Mouse (Mus musculus): Measurements from ENCODE around the gene Dab1. TPM values are rescaled to one million over a fixed set of nuclear protein-coding genes. Genes with fewer than 3 reads are reported as not detected.

Dab1 gene
- polyA plus RNA-seq, 1 experiment = not detected

DNA sequence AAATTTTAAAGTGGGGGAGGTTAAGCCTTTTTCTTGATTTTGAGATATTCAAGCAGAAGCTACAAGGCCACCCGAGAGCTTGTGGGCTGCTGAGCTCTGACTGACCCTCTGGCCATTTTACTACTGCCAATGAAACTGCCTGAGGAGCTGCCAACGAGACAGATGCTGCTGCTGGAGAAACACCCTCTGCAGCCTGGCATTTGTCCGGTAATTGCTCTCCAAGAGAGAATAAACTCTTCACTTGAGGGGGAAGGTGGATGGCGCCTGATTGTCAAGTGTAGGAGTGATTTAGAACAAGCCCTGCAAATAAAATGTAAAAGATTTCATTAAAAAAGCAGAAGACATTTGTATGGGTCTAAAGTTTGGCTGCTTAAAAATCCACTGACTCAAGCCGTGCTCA lies 839.6 kb downstream of the Dab1 start:
- H3K79me2 ChIP-seq (ENCODE audit: control insufficient read depth, insufficient read depth) = no peaks in the 10 kb centered on the region
- no peak for TF ChIP-seq USF1 (IDR thresholded peaks at IDR 0.05; ENCODE audit: low read depth)
- no peak for TF ChIP-seq MYOD1 (IDR thresholded peaks at IDR 0.05; ENCODE audit: control insufficient read depth, insufficient read length, low read depth)
- no peak for TF ChIP-seq FOSL1 (IDR thresholded peaks at IDR 0.05; ENCODE audit: insufficient read depth, low read length, poor library complexity, severe bottlenecking)
- no peak for TF ChIP-seq CTCF (IDR thresholded peaks at IDR 0.05; ENCODE audit: control insufficient read depth, insufficient read depth, insufficient read length)
- TF ChIP-seq CEBPB (IDR thresholded peaks at IDR 0.05; ENCODE audit: low read depth) = no peak
- no peak for TF ChIP-seq MAX (IDR thresholded peaks at IDR 0.05)
- TF ChIP-seq MYOG (IDR thresholded peaks at IDR 0.05; ENCODE audit: control insufficient read depth, extremely low read depth, insufficient read length) = no peak
- no peak overlapping the region for H3ac ChIP-seq (ENCODE audit: control insufficient read depth, insufficient read length, low read depth)
- no peaks in the 10 kb centered on the region for H3K36me3 ChIP-seq (ENCODE audit: control insufficient read depth, insufficient read depth)
- no peaks in the 10 kb centered on the region for H3K79me3 ChIP-seq (ENCODE audit: low read depth)
- no peaks in the 10 kb centered on the region for H3K27me3 ChIP-seq (ENCODE audit: control insufficient read depth, insufficient read depth, insufficient read length)
- no peak overlapping the region for H3K4me3 ChIP-seq (ENCODE audit: insufficient read depth, poor library complexity, severe bottlenecking)

DNA sequence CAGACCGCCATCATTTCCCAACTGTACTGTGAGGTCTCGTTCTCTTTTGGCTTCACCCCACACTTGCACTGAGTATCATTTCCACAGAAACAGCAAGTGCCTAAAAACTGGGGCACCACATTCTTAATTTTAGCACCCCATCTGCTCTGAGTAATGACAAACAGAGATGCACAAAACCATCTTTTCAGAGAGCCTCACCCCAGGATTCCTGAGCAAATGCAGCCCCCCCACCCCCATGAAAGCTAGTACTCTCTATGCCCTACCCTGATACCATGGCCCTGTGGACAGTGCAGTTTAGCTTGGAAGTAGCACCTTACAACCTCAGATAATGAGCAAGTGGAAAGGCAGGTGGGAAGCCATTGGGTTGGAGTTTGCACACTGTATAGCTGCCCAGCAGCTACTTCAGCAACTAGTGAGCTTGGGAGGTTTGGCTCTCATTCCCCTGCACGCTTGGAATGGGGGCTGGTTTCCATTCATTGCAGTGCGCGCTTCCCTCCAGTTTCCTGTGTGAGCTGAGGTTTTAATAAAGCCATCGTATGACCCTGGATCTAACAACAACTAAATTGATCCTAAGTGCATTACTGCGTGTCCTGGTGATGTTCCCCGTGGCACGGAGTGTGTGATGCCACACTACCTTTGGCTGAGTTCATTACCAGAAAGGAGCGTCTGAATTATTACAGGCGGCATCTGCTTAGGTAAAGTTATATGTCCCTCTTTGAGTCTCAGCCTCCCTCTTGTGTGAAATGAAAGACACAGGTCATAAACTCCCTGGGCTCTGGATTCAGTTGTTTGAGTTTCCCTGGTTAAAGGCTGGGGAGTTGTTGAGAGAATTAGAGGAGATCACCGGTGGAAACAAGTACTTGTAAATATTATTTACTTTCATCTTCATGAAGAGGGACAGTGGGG lies 842.2 kb downstream of the Dab1 start:
- Histone ChIP-seq H3K79me2 (ENCODE audit: control insufficient read depth, insufficient read depth) (no peaks in the 10 kb centered on the region), H3K4me3 (ENCODE audit: insufficient read depth, poor library complexity, severe bottlenecking) (no peak overlapping the region), H3K36me3 (ENCODE audit: control insufficient read depth, insufficient read depth) (no peaks in the 10 kb centered on the region), H3K79me3 (ENCODE audit: low read depth) (no peaks in the 10 kb centered on the region), H3ac (ENCODE audit: control insufficient read depth, insufficient read length, low read depth) (no peak overlapping the region), H3K27me3 (ENCODE audit: control insufficient read depth, insufficient read depth, insufficient read length) (no peaks in the 10 kb centered on the region)
- TF ChIP-seq MYOD1 (IDR thresholded peaks at IDR 0.05; ENCODE audit: control insufficient read depth, insufficient read length, low read depth) (no peak), MAX (IDR thresholded peaks at IDR 0.05) (no peak), USF1 (IDR thresholded peaks at IDR 0.05; ENCODE audit: low read depth) (no peak), MYOG (IDR thresholded peaks at IDR 0.05; ENCODE audit: control insufficient read depth, extremely low read depth, insufficient read length) (no peak), FOSL1 (IDR thresholded peaks at IDR 0.05; ENCODE audit: insufficient read depth, low read length, poor library complexity, severe bottlenecking) (no peak), CEBPB (IDR thresholded peaks at IDR 0.05; ENCODE audit: low read depth) (no peak), CTCF (IDR thresholded peaks at IDR 0.05; ENCODE audit: control insufficient read depth, insufficient read depth, insufficient read length) (no peak)

DNA sequence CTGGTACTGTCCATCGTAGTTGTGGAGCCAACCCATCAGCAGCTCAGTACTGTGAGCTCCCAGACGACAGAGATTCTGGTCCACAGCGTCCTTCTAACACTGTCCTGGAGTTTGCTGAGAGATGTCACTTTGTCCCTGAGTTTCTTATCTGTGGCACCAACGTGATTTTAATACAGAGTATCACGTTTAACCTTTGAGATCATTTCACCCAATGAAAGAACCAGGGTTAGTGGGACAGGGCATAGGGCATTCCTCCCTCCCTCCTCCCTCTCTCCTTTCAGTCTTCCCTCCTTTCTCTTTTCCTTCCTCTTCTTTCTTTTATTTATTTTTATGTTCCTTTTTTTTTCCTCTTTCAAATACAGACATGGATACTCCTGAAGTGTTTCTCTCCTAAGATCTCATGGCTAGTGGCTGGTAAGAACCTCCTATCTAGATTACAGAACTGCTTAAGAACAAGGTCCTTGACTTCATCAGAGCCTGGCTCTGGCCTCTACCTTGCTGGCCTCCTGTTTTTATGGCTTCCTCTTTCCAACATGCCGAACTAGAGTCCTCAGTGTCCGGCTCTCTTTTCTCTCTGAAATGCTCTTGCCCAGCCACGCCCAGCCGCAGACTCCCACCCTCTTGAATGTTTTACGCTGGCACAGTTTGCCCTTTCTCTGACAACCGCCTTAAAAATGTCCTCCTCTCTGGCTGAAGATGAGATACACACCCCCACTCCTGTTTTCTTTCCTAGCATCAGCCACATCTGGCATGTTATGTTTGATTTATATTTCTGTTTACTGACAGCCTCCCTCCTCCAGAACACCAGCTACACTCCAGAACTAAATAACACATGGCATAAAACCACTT lies 844.0 kb downstream of the Dab1 start:
- TF ChIP-seq CTCF (IDR thresholded peaks at IDR 0.05; ENCODE audit: control insufficient read depth, insufficient read depth, insufficient read length) = no peak
- no peak for TF ChIP-seq MYOD1 (IDR thresholded peaks at IDR 0.05; ENCODE audit: control insufficient read depth, insufficient read length, low read depth)
- TF ChIP-seq MYOG (IDR thresholded peaks at IDR 0.05; ENCODE audit: control insufficient read depth, extremely low read depth, insufficient read length) = no peak

DNA sequence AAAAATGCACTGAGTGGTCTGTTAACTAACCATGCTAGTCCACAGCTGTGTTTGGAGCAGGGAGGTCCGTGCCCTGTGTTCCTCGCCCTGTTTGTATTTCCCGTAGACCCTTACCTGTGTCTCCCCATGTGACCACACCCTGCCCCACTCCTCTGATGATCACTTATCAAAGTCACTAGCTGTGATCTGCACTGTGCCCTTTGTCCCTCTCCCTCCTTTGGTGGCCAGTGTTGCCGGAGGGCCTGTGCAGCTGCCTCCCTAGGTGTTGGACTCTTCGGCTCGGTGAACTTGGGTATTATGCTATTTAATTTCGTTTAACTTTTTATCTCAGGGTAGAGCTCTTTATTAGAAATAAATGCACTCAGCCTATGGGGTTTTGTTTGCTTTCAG lies 844.6 kb downstream of the Dab1 start:
- Histone ChIP-seq H3ac (ENCODE audit: control insufficient read depth, insufficient read length, low read depth) (no peak overlapping the region), H3K4me3 (ENCODE audit: insufficient read depth, poor library complexity, severe bottlenecking) (no peak overlapping the region), H3K79me2 (ENCODE audit: control insufficient read depth, insufficient read depth) (no peaks in the 10 kb centered on the region), H3K27me3 (ENCODE audit: control insufficient read depth, insufficient read depth, insufficient read length) (no peaks in the 10 kb centered on the region), H3K36me3 (ENCODE audit: control insufficient read depth, insufficient read depth) (no peaks in the 10 kb centered on the region), H3K79me3 (ENCODE audit: low read depth) (no peaks in the 10 kb centered on the region)
- TF ChIP-seq MYOG (IDR thresholded peaks at IDR 0.05; ENCODE audit: control insufficient read depth, extremely low read depth, insufficient read length) (no peak), MAX (IDR thresholded peaks at IDR 0.05) (no peak), USF1 (IDR thresholded peaks at IDR 0.05; ENCODE audit: low read depth) (no peak), MYOD1 (IDR thresholded peaks at IDR 0.05; ENCODE audit: control insufficient read depth, insufficient read length, low read depth) (no peak), FOSL1 (IDR thresholded peaks at IDR 0.05; ENCODE audit: insufficient read depth, low read length, poor library complexity, severe bottlenecking) (no peak), CTCF (IDR thresholded peaks at IDR 0.05; ENCODE audit: control insufficient read depth, insufficient read depth, insufficient read length) (no peak), CEBPB (IDR thresholded peaks at IDR 0.05; ENCODE audit: low read depth) (no peak)

More for the DNA sequence above, 844.0 kb downstream of the Dab1 start:
- Histone ChIP-seq H3K4me3 (ENCODE audit: insufficient read depth, poor library complexity, severe bottlenecking) (no peak overlapping the region), H3ac (ENCODE audit: control insufficient read depth, insufficient read length, low read depth) (no peak overlapping the region), H3K27me3 (ENCODE audit: control insufficient read depth, insufficient read depth, insufficient read length) (no peaks in the 10 kb centered on the region), H3K36me3 (ENCODE audit: control insufficient read depth, insufficient read depth) (no peaks in the 10 kb centered on the region), H3K79me2 (ENCODE audit: control insufficient read depth, insufficient read depth) (no peaks in the 10 kb centered on the region), H3K79me3 (ENCODE audit: low read depth) (no peaks in the 10 kb centered on the region)

DNA sequence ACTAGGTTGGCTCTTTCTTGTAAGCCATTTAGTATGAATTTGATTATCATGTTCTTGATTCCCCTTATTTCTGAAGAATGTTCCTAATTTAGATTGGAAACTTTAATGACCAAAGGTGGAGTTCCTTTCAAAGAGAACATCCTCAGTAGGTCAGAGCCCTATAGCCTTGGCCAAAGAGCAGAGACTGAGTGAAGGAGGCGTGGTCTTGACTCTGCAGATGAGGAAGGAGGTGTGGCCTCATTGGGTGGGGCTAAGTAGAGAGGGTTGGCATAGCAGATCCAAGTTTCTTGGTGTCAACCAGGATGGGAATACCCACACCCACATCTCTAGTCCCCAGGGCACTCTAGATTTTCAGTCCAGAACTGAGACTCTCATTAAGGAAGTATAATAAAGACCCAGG lies 846.4 kb downstream of the Dab1 start:
- Histone ChIP-seq H3K27me3 (ENCODE audit: control insufficient read depth, insufficient read depth, insufficient read length) (no peaks in the 10 kb centered on the region), H3K79me2 (ENCODE audit: control insufficient read depth, insufficient read depth) (no peaks in the 10 kb centered on the region), H3K36me3 (ENCODE audit: control insufficient read depth, insufficient read depth) (no peaks in the 10 kb centered on the region), H3ac (ENCODE audit: control insufficient read depth, insufficient read length, low read depth) (no peak overlapping the region), H3K4me3 (ENCODE audit: insufficient read depth, poor library complexity, severe bottlenecking) (no peak overlapping the region), H3K79me3 (ENCODE audit: low read depth) (no peaks in the 10 kb centered on the region)
- no peak for TF ChIP-seq CTCF (IDR thresholded peaks at IDR 0.05; ENCODE audit: control insufficient read depth, insufficient read depth, insufficient read length)
- no peak for TF ChIP-seq MYOG (IDR thresholded peaks at IDR 0.05; ENCODE audit: control insufficient read depth, extremely low read depth, insufficient read length)
- no peak for TF ChIP-seq CEBPB (IDR thresholded peaks at IDR 0.05; ENCODE audit: low read depth)
- no peak for TF ChIP-seq FOSL1 (IDR thresholded peaks at IDR 0.05; ENCODE audit: insufficient read depth, low read length, poor library complexity, severe bottlenecking)
- TF ChIP-seq MYOD1 (IDR thresholded peaks at IDR 0.05; ENCODE audit: control insufficient read depth, insufficient read length, low read depth) = no peak
- no peak for TF ChIP-seq USF1 (IDR thresholded peaks at IDR 0.05; ENCODE audit: low read depth)
- no peak for TF ChIP-seq MAX (IDR thresholded peaks at IDR 0.05)
